Mouse (Mus musculus) liver, postnatal 0 days (tissue): ENCODE data around the gene Rbm4. TPM values are rescaled to one million over a fixed set of nuclear protein-coding genes. Genes with fewer than 3 reads are reported as not detected.

Source experiments
- ATAC-seq: fragments of 200-750 bp; cut with Nextera tagmentation; 2 replicates; pipeline ENCODE4 v1.8.0; 2017; ENCODE audit warnings: mild to moderate bottlenecking, moderate library complexity
- DNase-seq: peaks from one replicate; pipeline ENCODE4 v3.0.0-alpha.2; 2016
- H3K27ac ChIP-seq: fragments of 300-500 bp; sonication (generic); 2 replicates; pipeline ENCODE4 v1.5.1; 2014; ENCODE audit warnings: antibody characterized with exemption, moderate library complexity, mild to moderate bottlenecking, low read depth
- H3K27me3 ChIP-seq: fragments of 300-500 bp; sonication (generic); 2 replicates; pipeline ENCODE4 v1.6.1; 2014; ENCODE audit warnings: low read length, control low read depth, mixed read lengths; ENCODE audit not compliant: insufficient read depth
- H3K36me3 ChIP-seq: fragments of 300-500 bp; sonication (generic); replicated peaks from 2 replicates; pipeline ENCODE4 v1.6.1; 2014; ENCODE audit warnings: mild to moderate bottlenecking, control low read depth, low read length, moderate library complexity, mixed read lengths; ENCODE audit not compliant: insufficient read depth
- H3K4me1 ChIP-seq: fragments of 300-500 bp; sonication (generic); 2 replicates; pipeline ENCODE4 v1.6.1; 2014; ENCODE audit warnings: antibody characterized with exemption, mild to moderate bottlenecking, control low read depth; ENCODE audit not compliant: insufficient read depth
- H3K4me2 ChIP-seq: fragments of 300-500 bp; sonication (generic); 2 replicates; pipeline ENCODE4 v1.6.1; 2014; ENCODE audit warnings: low read depth, mild to moderate bottlenecking, low read length, moderate library complexity, mixed read lengths
- H3K4me3 ChIP-seq: fragments of 300-500 bp; sonication (generic); 2 replicates; pipeline ENCODE4 v1.5.1; 2014; ENCODE audit warnings: low read depth, low read length
- H3K9ac ChIP-seq: fragments of 300-500 bp; sonication (generic); replicated peaks from 2 replicates; pipeline ENCODE4 v1.6.1; 2014; ENCODE audit warnings: mild to moderate bottlenecking, moderate library complexity
- H3K9me3 ChIP-seq: fragments of 300-500 bp; sonication (generic); 2 replicates; pipeline ENCODE4 v1.6.1; 2016; ENCODE audit warnings: mild to moderate bottlenecking, control low read depth, low read length, mixed read lengths
- CTCF ChIP-seq: sonication (generic); IDR thresholded peaks from 2 replicates; pipeline ENCODE4 v1.5.1; 2016; ENCODE audit warnings: antibody characterized with exemption, low read depth
- EP300 ChIP-seq: IDR thresholded peaks from 2 replicates; pipeline ENCODE4 v1.6.1; 2016; ENCODE audit warnings: antibody characterized with exemption, low read depth, mild to moderate bottlenecking
- WGBS: fragments of 180-500 bp; shearing (Covaris S2); extraction: QIAGEN DNeasy Blood & Tissue Kit; methylation state at CpG from one replicate; pipeline ENCODE4 v1.1.7; 2014; ENCODE audit not compliant: insufficient replicate concordance; 5-methylcytosine and 5-hydroxymethylcytosine counted together
- polyA plus RNA-seq: library from polyadenylated mRNA; unstranded; fragments of >200 nt; fragmentation: Nextera tagmentation; extraction: Ambion mirVana; gene quantifications from 2 replicates; pipeline ENCODE4 v1.2.1, GENCODE M21; 2015

Rbm4 gene
- polyA plus RNA-seq, 1 experiment from 2014 or later = 17.3 TPM

- DNase-seq (no peak), ATAC-seq (no peak)
- Histone ChIP-seq H3K4me3 (no peak overlapping the region), H3K27me3 (no peaks in the 10 kb centered on the region), H3K27ac (no peak overlapping the region), H3K36me3 (no peaks in the 10 kb centered on the region), H3K9ac (no peak overlapping the region), H3K4me2 (no peak overlapping the region), H3K4me1 (no peaks in the 10 kb centered on the region), H3K9me3 (no peaks in the 10 kb centered on the region)
- WGBS = 81% methylated on average over 5 of the region's 5 CpGs
- no peak for TF ChIP-seq CTCF
- no peak for TF ChIP-seq EP300
These were observed 53.9 kb downstream of the Rbm4 start for GRCm38 (mm10) chr19:4739762-4740161.

GRCm38 (mm10) chr19:4739053-4739452 is 54.6 kb downstream of the Rbm4 start:
- H3K9me3 ChIP-seq = no peaks in the 10 kb centered on the region
- 81% methylated on average over 11 of the region's 11 CpGs for WGBS
- no peak overlapping the region for H3K27ac ChIP-seq
- H3K4me2 ChIP-seq = no peak overlapping the region
- no peaks in the 10 kb centered on the region for H3K4me1 ChIP-seq
- no peak overlapping the region for H3K9ac ChIP-seq
- H3K36me3 ChIP-seq = no peaks in the 10 kb centered on the region
- H3K27me3 ChIP-seq = no peaks in the 10 kb centered on the region
- no peak overlapping the region for H3K4me3 ChIP-seq
- ATAC-seq (no peak), DNase-seq (no peak)
- no peak for TF ChIP-seq CTCF

GRCm38 (mm10) chr19:4737866-4738265 is 55.8 kb downstream of the Rbm4 start:
- H3K4me3 ChIP-seq = no peak overlapping the region
- no peaks in the 10 kb centered on the region for H3K36me3 ChIP-seq
- DNase-seq (no peak), ATAC-seq (no peak)
- no peaks in the 10 kb centered on the region for H3K27me3 ChIP-seq
- 75% methylated on average over 13 of the region's 13 CpGs for WGBS
- no peak overlapping the region for H3K9ac ChIP-seq
- H3K4me2 ChIP-seq = no peak overlapping the region
- H3K27ac ChIP-seq = no peak overlapping the region
- H3K9me3 ChIP-seq = no peaks in the 10 kb centered on the region
- no peak for TF ChIP-seq EP300
- no peak for TF ChIP-seq CTCF
- no peaks in the 10 kb centered on the region for H3K4me1 ChIP-seq

Other genes with a start within 250 kb of the Rbm4 start
- 0.15 and 0.21 TPM in 2 replicates for gene Lrfn4, start 178.2 kb downstream of the Rbm4 start, polyA plus RNA-seq
- 16.6 and 17.3 TPM in 2 replicates for gene Rce1, start 168.3 kb downstream of the Rbm4 start, polyA plus RNA-seq
- gene Gm960, start 95.2 kb downstream of the Rbm4 start, polyA plus RNA-seq = 0.21 and 0.33 TPM in 2 replicates
- gene Sptbn2, start 82.7 kb downstream of the Rbm4 start, polyA plus RNA-seq = 0.59 and 0.72 TPM in 2 replicates
- 14.1 TPM in 2 replicates for gene Rbm4b, start 37.4 kb downstream of the Rbm4 start, polyA plus RNA-seq
- 8.2 and 13.1 TPM in 2 replicates for gene Gm21992, start 17.7 kb upstream of the Rbm4 start, polyA plus RNA-seq
- gene Rbm14, start 17.7 kb upstream of the Rbm4 start, polyA plus RNA-seq = 14.6 and 16.4 TPM in 2 replicates
- 144 and 154 TPM in 2 replicates for gene Ccs, start 45.4 kb upstream of the Rbm4 start, polyA plus RNA-seq
- not detected in 2 replicates for gene Ccdc87, start 45.5 kb upstream of the Rbm4 start, polyA plus RNA-seq
- gene Ctsf, start 61.2 kb upstream of the Rbm4 start, polyA plus RNA-seq = 49.4 and 54.4 TPM in 2 replicates
- 0.20 and 5.1 TPM in 2 replicates for gene Actn3, start 84.0 kb upstream of the Rbm4 start, polyA plus RNA-seq
- 4.3 and 5.4 TPM in 2 replicates for gene Zdhhc24, start 84.8 kb upstream of the Rbm4 start, polyA plus RNA-seq
- 0.46 and 0.66 TPM in 2 replicates for gene Bbs1, start 112.7 kb upstream of the Rbm4 start, polyA plus RNA-seq
- gene Dpp3, start 134.4 kb upstream of the Rbm4 start, polyA plus RNA-seq = 28.9 and 30.6 TPM in 2 replicates
- 0.26 and 0.28 TPM in 2 replicates for gene Peli3, start 149.2 kb upstream of the Rbm4 start, polyA plus RNA-seq
- gene Mrpl11, start 168.2 kb upstream of the Rbm4 start, polyA plus RNA-seq = 45.4 and 48.9 TPM in 2 replicates
- not detected in 2 replicates for gene Npas4, start 196.4 kb upstream of the Rbm4 start, polyA plus RNA-seq
- gene Slc29a2, start 230.0 kb upstream of the Rbm4 start, polyA plus RNA-seq = 0.87 and 1.0 TPM in 2 replicates
- 11.7 and 12.4 TPM in 2 replicates for gene B4gat1, start 244.9 kb upstream of the Rbm4 start, polyA plus RNA-seq
- 0.19 and 0.31 TPM in 2 replicates for gene AC124502.3, start 245.0 kb upstream of the Rbm4 start, polyA plus RNA-seq
- gene Brms1, start 247.5 kb upstream of the Rbm4 start, polyA plus RNA-seq = 20.7 and 22.6 TPM in 2 replicates